Mouse (Mus musculus) small intestine, adult 2 months (tissue): Measurements from ENCODE around the gene Xylb.

Experiments
- CTCF ChIP-seq: fragments of 200-500 bp; IDR thresholded peaks from 2 replicates; pipeline ENCODE4 v1.5.1; 2012; ENCODE audit warnings: low read depth, mild to moderate bottlenecking, control low read depth, inconsistent platforms, low read length, moderate library complexity, mixed read lengths; ENCODE audit not compliant: insufficient replicate concordance, insufficient read length; ENCODE audit errors: extremely low read depth
- POLR2A ChIP-seq: fragments of 200-500 bp; IDR thresholded peaks from 2 replicates; pipeline ENCODE4 v1.6.1; 2012; ENCODE audit warnings: low read depth, mild to moderate bottlenecking, control low read depth, inconsistent platforms, low read length, moderate library complexity

DNA sequence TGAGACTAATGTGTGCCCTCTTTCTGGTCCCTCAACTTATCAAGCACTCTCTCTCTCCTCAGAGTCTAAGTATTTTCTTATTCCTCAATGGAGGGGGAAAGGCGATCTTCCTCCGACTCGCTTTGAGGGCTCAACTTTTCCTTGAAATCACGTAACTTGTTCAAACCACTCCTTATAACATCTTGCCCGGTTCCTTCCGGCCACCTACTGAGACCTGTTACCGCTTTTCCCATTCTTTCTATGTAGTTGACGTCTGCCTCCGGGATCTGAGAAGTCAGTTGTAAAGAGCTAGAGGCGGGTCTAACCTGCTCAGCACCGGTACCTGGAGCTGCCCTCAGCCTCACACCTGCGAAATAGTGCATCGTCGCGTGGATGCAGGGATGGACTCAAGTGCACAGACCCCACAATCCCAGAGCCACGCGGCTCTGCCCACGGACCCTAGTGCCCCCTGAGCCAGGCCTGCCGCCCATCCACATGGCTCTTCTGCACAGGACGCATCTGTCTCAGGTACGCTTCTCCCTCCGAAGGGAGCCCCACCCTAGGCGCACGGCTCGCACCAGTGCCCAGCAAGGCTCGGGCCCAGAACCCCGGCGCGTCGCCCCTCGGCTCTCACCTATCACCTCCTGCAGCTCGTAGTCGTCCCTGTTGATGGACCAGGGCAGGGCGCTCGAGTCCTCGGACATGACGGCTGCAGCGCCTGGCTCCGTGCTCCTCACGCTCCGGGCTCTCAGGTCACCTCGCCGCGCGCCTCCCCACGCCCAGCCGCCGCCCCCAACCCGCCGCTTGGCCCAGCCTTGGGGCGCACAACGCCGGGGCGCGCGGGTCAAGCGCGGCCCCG, 35.6 kb upstream of the Xylb start:
- no peak for TF ChIP-seq POLR2A
- no peak for TF ChIP-seq CTCF
